Mouse (Mus musculus): ENCODE data around the gene Gpr132. TPM values are rescaled to one million over a fixed set of nuclear protein-coding genes. Genes with fewer than 3 reads are reported as not detected.

The Gpr132 gene
- polyA plus RNA-seq, 1 experiment = 0.01 TPM

- Histone ChIP-seq H3K9me3 (ENCODE audit: control insufficient read depth, low read length) (no peaks in the 10 kb centered on the region), H3K36me3 (ENCODE audit: control insufficient read depth) (no peaks in the 10 kb centered on the region), H3K4me1 (ENCODE audit: control insufficient read depth) (peaks cover 6% of the 10 kb centered on the region), H3K27me3 (ENCODE audit: control insufficient read depth) (peaks cover 35% of the 10 kb centered on the region), H3K4me3 (replicated peaks) (no peak overlapping the region)
- TF ChIP-seq TAL1 (IDR thresholded peaks at IDR 0.05; ENCODE audit: low read length) = no peak
- TF ChIP-seq GATA1 (IDR thresholded peaks at IDR 0.05; ENCODE audit: low read length) = no peak
These were observed 13.3 kb upstream of the Gpr132 start for GRCm38 (mm10) chr12:112881301-112881815.

DNA sequence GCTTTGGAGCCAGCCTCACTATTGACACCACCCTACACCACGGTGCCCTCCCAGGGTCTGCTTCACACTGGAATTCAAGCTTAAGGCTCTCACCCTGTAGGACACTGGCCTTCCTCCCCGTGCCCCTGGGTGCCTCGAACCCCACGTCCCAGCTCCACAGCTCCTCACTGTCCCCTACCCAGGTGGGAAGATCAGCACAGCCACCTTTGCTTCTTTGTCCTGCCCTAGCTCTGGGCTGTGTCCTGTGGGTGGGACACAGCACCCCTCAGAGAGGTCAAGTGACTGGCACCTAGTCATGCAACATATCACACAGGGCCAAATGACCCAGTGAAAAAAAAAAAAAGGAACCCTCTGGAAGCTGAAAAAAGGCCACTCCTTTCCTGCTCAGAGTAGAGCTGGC lies 12.6 kb upstream of the Gpr132 start:
- H3K9me3 ChIP-seq (ENCODE audit: control insufficient read depth, low read length) = no peaks in the 10 kb centered on the region
- no peak overlapping the region for H3K4me3 ChIP-seq (replicated peaks)
- peaks cover 41% of the 10 kb centered on the region for H3K27me3 ChIP-seq (ENCODE audit: control insufficient read depth)
- no peak for TF ChIP-seq TAL1 (IDR thresholded peaks at IDR 0.05; ENCODE audit: low read length)
- no peak for TF ChIP-seq GATA1 (IDR thresholded peaks at IDR 0.05; ENCODE audit: low read length)
- no peaks in the 10 kb centered on the region for H3K36me3 ChIP-seq (ENCODE audit: control insufficient read depth)
- peaks cover 12% of the 10 kb centered on the region for H3K4me1 ChIP-seq (ENCODE audit: control insufficient read depth)

GRCm38 (mm10) chr12:112879731-112880130 lies 11.7 kb upstream of the Gpr132 start:
- H3K9me3 ChIP-seq (ENCODE audit: control insufficient read depth, low read length) = no peaks in the 10 kb centered on the region
- H3K27me3 ChIP-seq (ENCODE audit: control insufficient read depth) = peaks cover 51% of the 10 kb centered on the region
- H3K4me1 ChIP-seq (ENCODE audit: control insufficient read depth) = peaks cover 13% of the 10 kb centered on the region
- H3K36me3 ChIP-seq (ENCODE audit: control insufficient read depth) = no peaks in the 10 kb centered on the region
- no peak overlapping the region for H3K4me3 ChIP-seq (replicated peaks)
- no peak for TF ChIP-seq GATA1 (IDR thresholded peaks at IDR 0.05; ENCODE audit: low read length)
- no peak for TF ChIP-seq TAL1 (IDR thresholded peaks at IDR 0.05; ENCODE audit: low read length)

DNA sequence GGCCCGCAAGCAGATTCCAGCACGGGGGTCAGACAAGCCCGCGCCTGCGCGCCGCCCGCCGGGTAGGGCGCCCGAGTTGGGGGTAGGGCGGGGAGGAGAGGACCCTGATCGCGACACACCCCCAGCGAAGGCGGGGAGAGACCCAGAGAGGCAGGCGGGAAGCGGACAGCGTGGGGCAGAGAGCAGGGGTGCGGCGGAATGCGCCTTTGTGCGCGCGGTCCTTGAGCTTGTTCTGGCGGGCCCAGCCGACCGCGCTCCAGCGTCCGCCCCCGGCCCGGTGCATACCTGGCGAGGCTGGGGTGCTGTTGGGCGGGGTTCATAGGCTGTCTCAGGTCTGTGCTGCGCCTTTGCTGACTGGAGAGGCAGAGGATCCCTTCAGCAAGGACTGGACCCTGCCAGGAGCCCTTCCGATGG lies 9.6 kb upstream of the Gpr132 start:
- Histone ChIP-seq H3K4me3 (replicated peaks) (no peak overlapping the region), H3K27me3 (ENCODE audit: control insufficient read depth) (peaks cover 71% of the 10 kb centered on the region), H3K9me3 (ENCODE audit: control insufficient read depth, low read length) (no peaks in the 10 kb centered on the region), H3K36me3 (ENCODE audit: control insufficient read depth) (no peaks in the 10 kb centered on the region), H3K4me1 (ENCODE audit: control insufficient read depth) (peaks cover 13% of the 10 kb centered on the region)
- TF ChIP-seq TAL1 (IDR thresholded peaks at IDR 0.05; ENCODE audit: low read length) (no peak), GATA1 (IDR thresholded peaks at IDR 0.05; ENCODE audit: low read length) (no peak)

- H3K36me3 ChIP-seq (ENCODE audit: control insufficient read depth) = no peaks in the 10 kb centered on the region
- H3K27me3 ChIP-seq (ENCODE audit: control insufficient read depth) = peaks cover 71% of the 10 kb centered on the region
- H3K4me3 ChIP-seq (replicated peaks) = no peak overlapping the region
- H3K4me1 ChIP-seq (ENCODE audit: control insufficient read depth) = peaks cover 13% of the 10 kb centered on the region
- H3K9me3 ChIP-seq (ENCODE audit: control insufficient read depth, low read length) = no peaks in the 10 kb centered on the region
- no peak for TF ChIP-seq TAL1 (IDR thresholded peaks at IDR 0.05; ENCODE audit: low read length)
- no peak for TF ChIP-seq GATA1 (IDR thresholded peaks at IDR 0.05; ENCODE audit: low read length)
These were observed 9.1 kb upstream of the Gpr132 start for GRCm38 (mm10) chr12:112877073-112877576.

- peaks cover 74% of the 10 kb centered on the region for H3K27me3 ChIP-seq (ENCODE audit: control insufficient read depth)
- no peaks in the 10 kb centered on the region for H3K9me3 ChIP-seq (ENCODE audit: control insufficient read depth, low read length)
- peaks cover 13% of the 10 kb centered on the region for H3K4me1 ChIP-seq (ENCODE audit: control insufficient read depth)
- H3K36me3 ChIP-seq (ENCODE audit: control insufficient read depth) = no peaks in the 10 kb centered on the region
- TF ChIP-seq TAL1 (IDR thresholded peaks at IDR 0.05; ENCODE audit: low read length) = no peak
- no peak for TF ChIP-seq GATA1 (IDR thresholded peaks at IDR 0.05; ENCODE audit: low read length)
- no peak overlapping the region for H3K4me3 ChIP-seq (replicated peaks)
These were observed 8.5 kb upstream of the Gpr132 start for GRCm38 (mm10) chr12:112876332-112877072.

GRCm38 (mm10) chr12:112875225-112876013 lies 7.4 kb upstream of the Gpr132 start:
- H3K4me1 ChIP-seq (ENCODE audit: control insufficient read depth) = peaks cover 13% of the 10 kb centered on the region
- H3K4me3 ChIP-seq (replicated peaks) = no peak overlapping the region
- H3K27me3 ChIP-seq (ENCODE audit: control insufficient read depth) = peaks cover 82% of the 10 kb centered on the region
- no peak for TF ChIP-seq GATA1 (IDR thresholded peaks at IDR 0.05; ENCODE audit: low read length)
- TF ChIP-seq TAL1 (IDR thresholded peaks at IDR 0.05; ENCODE audit: low read length) = no peak
- no peaks in the 10 kb centered on the region for H3K9me3 ChIP-seq (ENCODE audit: control insufficient read depth, low read length)
- H3K36me3 ChIP-seq (ENCODE audit: control insufficient read depth) = no peaks in the 10 kb centered on the region

GRCm38 (mm10) chr12:112874199-112874598 lies 6.2 kb upstream of the Gpr132 start:
- Histone ChIP-seq H3K9me3 (ENCODE audit: control insufficient read depth, low read length) (no peaks in the 10 kb centered on the region), H3K27me3 (ENCODE audit: control insufficient read depth) (peaks cover 80% of the 10 kb centered on the region), H3K36me3 (ENCODE audit: control insufficient read depth) (no peaks in the 10 kb centered on the region), H3K4me3 (replicated peaks) (no peak overlapping the region), H3K4me1 (ENCODE audit: control insufficient read depth) (peaks cover 13% of the 10 kb centered on the region)
- TF ChIP-seq GATA1 (IDR thresholded peaks at IDR 0.05; ENCODE audit: low read length) (no peak), TAL1 (IDR thresholded peaks at IDR 0.05; ENCODE audit: low read length) (no peak)
